Mouse (Mus musculus) heart, embryonic 11.5 days (tissue): ENCODE measurements at regions not wholly inside any gene's neighbourhood (a gene's known extent, or its start where the extent isn't known, plus 50 kb on each side); places are given as distances from the start of the nearest gene placed in this dataset.
A peak's percentile ranks its signal among the peaks of the same experiment; 100 is the strongest.

Experiments used
- ATAC-seq: fragments of 200-750 bp; cut with Nextera tagmentation; replicated peaks from 2 replicates; pipeline ENCODE4 v1.8.0; 2017; ENCODE audit warnings: moderate library complexity; ENCODE audit not compliant: insufficient number of reproducible peaks, low FRiP score, low TSS enrichment
- H3K27ac ChIP-seq: fragments of 300-500 bp; sonication (generic); 2 replicates; pipeline ENCODE4 v1.5.1; 2014; ENCODE audit warnings: mild to moderate bottlenecking, low read depth, low read length
- H3K27me3 ChIP-seq: fragments of 300-500 bp; sonication (generic); 2 replicates; pipeline ENCODE4 v1.6.1; 2014; ENCODE audit warnings: mild to moderate bottlenecking, low read length, mixed read lengths; ENCODE audit not compliant: control insufficient read depth, insufficient read depth
- H3K36me3 ChIP-seq: fragments of 300-500 bp; sonication (generic); 2 replicates; pipeline ENCODE4 v1.6.1; 2014; ENCODE audit warnings: mild to moderate bottlenecking, low read length, moderate library complexity, mixed read lengths; ENCODE audit not compliant: control insufficient read depth, insufficient read depth
- H3K4me1 ChIP-seq: fragments of 300-500 bp; sonication (generic); 2 replicates; pipeline ENCODE4 v1.6.1; 2014; ENCODE audit warnings: low read length; ENCODE audit not compliant: control insufficient read depth, insufficient read depth
- H3K4me2 ChIP-seq: fragments of 300-500 bp; sonication (generic); 2 replicates; pipeline ENCODE4 v1.6.1; 2014; ENCODE audit warnings: mild to moderate bottlenecking, moderate library complexity
- H3K4me3 ChIP-seq: fragments of 300-500 bp; sonication (generic); 2 replicates; pipeline ENCODE4 v1.5.1; 2014; ENCODE audit warnings: low read depth, low read length
- H3K9ac ChIP-seq: fragments of 300-500 bp; sonication (generic); 2 replicates; pipeline ENCODE4 v1.6.1; 2014; ENCODE audit warnings: mild to moderate bottlenecking, low read depth, low read length, moderate library complexity
- H3K9me3 ChIP-seq: fragments of 300-500 bp; sonication (generic); replicated peaks from 2 replicates; pipeline ENCODE4 v1.6.1; 2016; ENCODE audit warnings: low read length; ENCODE audit not compliant: control insufficient read depth
- WGBS: fragments of 180-500 bp; shearing (Covaris S2); extraction: QIAGEN DNeasy Blood & Tissue Kit; methylation state at CpG from one replicate; pipeline ENCODE4 v1.1.7; 2014; ENCODE audit not compliant: insufficient replicate concordance; 5-methylcytosine and 5-hydroxymethylcytosine counted together

DNA sequence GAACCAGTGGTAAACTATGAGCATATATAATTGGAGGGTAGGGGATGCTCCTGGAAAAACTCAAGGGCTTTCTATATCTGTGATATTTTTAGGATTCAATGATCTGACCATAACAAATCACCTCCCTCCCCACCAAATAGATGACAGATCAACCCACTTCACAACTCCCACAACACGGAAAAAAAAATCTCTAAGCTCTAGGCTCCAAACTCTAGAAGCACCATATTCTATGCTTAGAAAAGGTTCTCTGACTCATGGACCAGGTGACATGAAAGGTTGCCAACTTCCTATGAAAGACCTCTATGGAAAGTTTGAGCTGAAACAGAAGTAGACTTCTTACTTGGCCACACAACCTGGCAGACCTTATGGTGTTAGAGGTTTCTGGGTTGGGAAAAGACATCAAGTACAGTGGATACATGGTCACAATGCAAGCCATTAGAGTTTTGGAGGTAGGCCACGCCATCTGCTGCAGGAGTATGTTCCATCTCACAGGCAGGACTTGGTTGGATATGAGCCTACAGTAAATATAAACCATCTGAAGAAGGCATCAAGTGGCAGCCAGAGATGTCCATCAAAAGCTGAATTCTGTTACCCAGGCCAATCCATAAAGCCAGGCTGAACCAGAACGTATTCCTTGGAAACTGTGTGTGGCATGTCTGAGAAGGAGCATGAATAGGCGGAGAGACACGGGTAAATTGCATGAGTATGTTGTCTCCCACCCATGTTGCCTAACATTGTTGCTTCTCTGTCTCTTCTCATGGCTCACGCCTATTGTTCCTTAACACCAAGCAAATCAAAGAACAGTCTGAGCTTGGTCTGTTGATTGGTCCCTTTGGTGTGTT lies 257.2 kb downstream of the Gm9195 start:
- Histone ChIP-seq H3K27ac (no peak overlapping the region), H3K9me3 (no peaks in the 10 kb centered on the region), H3K9ac (no peak overlapping the region), H3K27me3 (no peaks in the 10 kb centered on the region), H3K36me3 (no peaks in the 10 kb centered on the region), H3K4me2 (no peak overlapping the region), H3K4me3 (no peak overlapping the region), H3K4me1 (no peaks in the 10 kb centered on the region)
- ATAC-seq: no peak
- WGBS: 78% methylated on average over 6 of the region's 6 CpGs

DNA sequence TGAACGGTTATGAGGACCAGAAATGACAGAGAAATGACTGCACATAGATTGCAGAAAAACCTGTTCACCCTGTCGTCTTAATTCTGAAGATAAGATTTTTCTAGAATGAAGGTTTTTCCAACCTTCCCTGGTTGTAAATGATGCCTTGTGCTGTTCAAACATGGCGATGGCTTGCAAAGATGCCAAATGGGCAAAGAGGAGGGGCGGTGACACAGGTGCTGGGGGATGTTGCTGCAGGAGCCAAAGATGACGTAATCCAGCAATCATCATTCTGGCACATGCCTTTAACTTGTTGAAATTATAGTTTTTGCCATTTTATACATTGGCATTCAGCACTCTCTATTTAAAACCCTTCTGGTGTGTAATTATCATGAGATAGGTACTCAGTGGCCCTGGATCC lies 263.8 kb downstream of the Gm9195 start:
- Histone ChIP-seq H3K4me1 (no peaks in the 10 kb centered on the region), H3K27me3 (no peaks in the 10 kb centered on the region), H3K27ac (no peak overlapping the region), H3K9me3 (no peaks in the 10 kb centered on the region), H3K4me2 (no peak overlapping the region), H3K36me3 (no peaks in the 10 kb centered on the region), H3K9ac (no peak overlapping the region), H3K4me3 (no peak overlapping the region)
- WGBS: 67% methylated on average over 5 of the region's 5 CpGs
- no peak for ATAC-seq

DNA sequence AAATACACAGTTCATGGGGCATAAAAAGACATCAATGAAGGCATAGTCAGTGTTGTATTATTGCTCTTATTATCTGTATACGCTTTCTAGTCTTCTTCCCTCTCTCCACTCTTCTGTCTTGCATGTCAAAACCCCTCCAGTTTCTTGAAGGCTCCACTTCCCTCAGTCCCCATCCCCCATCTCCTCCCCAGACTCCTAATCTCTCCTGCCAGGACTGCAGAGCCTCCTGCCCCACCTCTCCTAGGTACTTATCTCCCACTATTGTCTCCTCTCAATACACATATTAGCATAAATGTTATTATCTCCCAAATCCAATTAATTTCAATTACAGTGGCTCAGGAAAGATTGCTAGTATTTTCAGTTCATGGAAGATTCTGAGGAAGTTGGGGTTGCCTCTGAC lies 264.2 kb downstream of the Gm9195 start:
- 52% methylated on average over 1 of the region's 1 CpGs for WGBS
- no peak; the same call in 1 of the 2 replicates for ATAC-seq
- Histone ChIP-seq H3K27me3 (no peaks in the 10 kb centered on the region), H3K27ac (no peak overlapping the region), H3K9ac (no peak overlapping the region), H3K4me1 (no peaks in the 10 kb centered on the region), H3K4me2 (no peak overlapping the region), H3K36me3 (no peaks in the 10 kb centered on the region), H3K9me3 (no peaks in the 10 kb centered on the region), H3K4me3 (no peak overlapping the region)

DNA sequence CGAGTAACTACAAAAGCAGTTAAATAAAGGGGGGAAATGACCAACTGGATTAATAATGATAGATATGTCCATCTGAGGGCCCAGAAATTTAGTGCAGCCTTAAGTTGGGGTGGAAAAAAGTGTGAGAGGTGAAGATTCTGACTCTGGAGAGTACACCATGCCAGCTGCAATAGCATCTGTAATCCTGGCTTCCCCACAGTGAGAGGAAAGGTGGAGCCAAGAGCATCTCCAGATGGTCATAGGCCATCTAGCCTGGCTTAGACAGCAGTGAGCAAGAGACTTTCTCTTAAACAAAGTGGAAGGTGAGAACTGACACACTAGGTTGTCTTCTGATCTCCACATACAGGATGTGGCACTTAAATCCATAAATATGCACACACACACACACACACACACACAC lies 264.7 kb downstream of the Gm9195 start:
- ATAC-seq: no peak
- H3K9me3 ChIP-seq: no peaks in the 10 kb centered on the region
- H3K4me2 ChIP-seq: no peak overlapping the region
- H3K27ac ChIP-seq: no peak overlapping the region
- no peak overlapping the region for H3K9ac ChIP-seq
- 51% methylated on average over 1 of the region's 1 CpGs for WGBS
- H3K4me1 ChIP-seq: no peaks in the 10 kb centered on the region
- no peaks in the 10 kb centered on the region for H3K27me3 ChIP-seq
- H3K4me3 ChIP-seq: no peak overlapping the region
- no peaks in the 10 kb centered on the region for H3K36me3 ChIP-seq

DNA sequence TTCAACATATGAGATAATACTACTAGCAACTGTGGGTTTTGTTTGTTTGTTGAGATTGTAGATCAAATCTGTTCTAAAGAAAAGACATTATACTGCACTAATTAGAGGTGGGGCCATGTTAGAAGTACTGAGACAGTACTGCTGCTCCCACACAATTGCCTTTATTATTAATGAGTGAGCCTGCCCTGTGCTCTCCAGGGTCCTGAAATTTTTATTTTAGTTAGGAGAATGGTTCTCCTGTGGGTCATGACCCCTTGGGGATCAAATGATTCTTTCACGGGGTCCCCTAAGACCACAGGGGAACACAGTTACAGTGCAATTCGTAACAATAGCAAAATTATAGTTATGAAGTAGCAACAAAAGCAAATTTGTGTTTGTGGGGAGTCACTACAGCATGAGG lies 268.8 kb downstream of the Gm9195 start:
- no peaks in the 10 kb centered on the region for H3K9me3 ChIP-seq
- 47% methylated on average over 2 of the region's 2 CpGs for WGBS
- H3K36me3 ChIP-seq: no peaks in the 10 kb centered on the region
- no peaks in the 10 kb centered on the region for H3K4me1 ChIP-seq
- H3K4me3 ChIP-seq: no peak overlapping the region
- no peak overlapping the region for H3K9ac ChIP-seq
- H3K27ac ChIP-seq: no peak overlapping the region
- no peaks in the 10 kb centered on the region for H3K27me3 ChIP-seq
- no peak overlapping the region for H3K4me2 ChIP-seq
- no peak for ATAC-seq

DNA sequence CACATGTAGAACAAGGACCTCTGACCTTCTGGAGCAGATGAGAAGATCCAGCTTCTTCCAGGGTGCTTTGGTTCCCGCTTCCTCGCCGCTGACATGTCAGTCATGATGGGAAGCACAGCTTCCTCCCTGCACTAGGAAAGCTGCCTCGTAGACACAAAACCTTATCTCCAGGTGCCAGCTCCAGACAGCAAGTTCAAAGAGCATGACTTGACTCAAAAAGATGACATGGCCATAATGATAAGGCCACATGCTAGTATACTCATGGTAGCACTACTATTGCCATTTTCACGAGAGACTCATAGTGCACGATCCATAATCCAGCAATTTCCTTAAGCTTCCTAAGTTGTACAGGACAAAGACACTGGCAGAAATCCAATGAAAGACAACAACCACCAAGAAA lies 272.1 kb downstream of the Gm9195 start:
- Histone ChIP-seq H3K9me3 (no peaks in the 10 kb centered on the region), H3K27ac (no peak overlapping the region), H3K4me3 (no peak overlapping the region), H3K4me1 (no peaks in the 10 kb centered on the region), H3K4me2 (no peak overlapping the region), H3K9ac (no peak overlapping the region), H3K36me3 (no peaks in the 10 kb centered on the region), H3K27me3 (no peaks in the 10 kb centered on the region)
- 73% methylated on average over 6 of the region's 6 CpGs for WGBS
- ATAC-seq: peak; percentile 86

DNA sequence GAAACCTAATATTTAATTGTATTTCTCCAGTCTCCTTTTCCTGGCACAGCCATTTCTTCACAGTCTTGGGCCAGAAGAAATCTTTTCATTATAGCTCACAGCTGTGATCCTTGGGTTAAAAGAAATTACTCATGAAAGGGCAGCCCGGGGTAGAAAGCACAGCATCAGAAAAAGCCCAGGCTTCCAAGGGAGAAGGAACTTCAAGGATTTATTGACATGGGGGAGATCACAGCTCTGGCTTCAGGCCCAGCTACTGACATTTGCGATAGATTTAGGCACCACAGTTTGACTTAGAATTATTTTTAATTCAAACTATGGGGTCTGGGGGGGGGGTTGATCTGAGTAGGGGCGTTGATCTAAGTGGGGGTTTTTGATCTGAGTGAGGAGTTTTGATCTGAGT lies 291.3 kb downstream of the Gm9195 start:
- Histone ChIP-seq H3K4me3 (no peak overlapping the region), H3K4me1 (no peaks in the 10 kb centered on the region), H3K27me3 (no peaks in the 10 kb centered on the region), H3K9ac (no peak overlapping the region), H3K9me3 (no peaks in the 10 kb centered on the region), H3K27ac (no peak overlapping the region), H3K36me3 (no peaks in the 10 kb centered on the region), H3K4me2 (no peak overlapping the region)
- 77% methylated on average over 3 of the region's 3 CpGs for WGBS
- no peak for ATAC-seq

DNA sequence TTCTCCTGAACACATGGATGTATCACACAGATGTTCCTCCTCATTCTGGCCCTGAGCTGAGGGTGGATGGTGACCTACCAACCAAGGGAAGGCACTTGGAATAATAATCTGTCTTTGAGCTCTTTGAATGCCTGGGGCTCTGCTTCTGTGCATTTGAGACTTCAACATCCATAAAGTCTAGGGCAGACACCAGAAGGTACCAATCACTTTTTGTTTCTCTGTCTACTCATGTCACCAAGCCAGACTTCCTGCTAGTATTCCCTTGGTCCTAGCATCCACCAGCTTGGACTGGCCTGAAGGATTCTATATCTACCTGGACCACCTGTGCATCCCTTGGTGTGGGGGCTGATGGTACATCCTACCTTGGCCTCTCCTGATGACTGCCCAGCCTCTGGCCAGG lies 291.7 kb downstream of the Gm9195 start:
- H3K9me3 ChIP-seq: no peaks in the 10 kb centered on the region
- no peaks in the 10 kb centered on the region for H3K4me1 ChIP-seq
- no peaks in the 10 kb centered on the region for H3K36me3 ChIP-seq
- no peak overlapping the region for H3K4me3 ChIP-seq
- H3K9ac ChIP-seq: no peak overlapping the region
- H3K27ac ChIP-seq: no peak overlapping the region
- H3K27me3 ChIP-seq: no peaks in the 10 kb centered on the region
- no peak for ATAC-seq
- no peak overlapping the region for H3K4me2 ChIP-seq

DNA sequence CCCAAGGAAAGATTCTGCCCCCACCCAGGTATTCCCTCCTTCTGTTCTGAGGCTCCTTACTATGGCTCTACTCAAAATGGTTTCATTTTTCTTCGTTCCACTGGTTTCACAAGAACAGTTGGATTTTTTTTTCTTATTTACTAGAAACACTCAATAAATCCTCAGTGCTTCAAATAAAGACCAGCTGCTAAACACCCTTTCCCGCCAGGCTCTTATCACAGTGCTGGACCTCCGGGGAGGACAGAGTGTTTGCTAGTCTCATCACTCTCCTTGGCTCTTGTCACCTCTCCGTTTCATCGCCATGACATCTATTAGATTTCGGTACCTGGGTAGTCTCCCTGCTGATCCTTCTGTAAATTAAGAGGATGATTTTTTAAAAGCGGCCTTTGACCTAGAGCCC lies 293.7 kb downstream of the Gm9195 start:
- Histone ChIP-seq H3K36me3 (no peaks in the 10 kb centered on the region), H3K27me3 (no peaks in the 10 kb centered on the region), H3K9ac (no peak overlapping the region), H3K4me1 (no peaks in the 10 kb centered on the region), H3K9me3 (no peaks in the 10 kb centered on the region), H3K4me2 (no peak overlapping the region), H3K4me3 (no peak overlapping the region), H3K27ac (no peak overlapping the region)
- 27% methylated on average over 7 of the region's 7 CpGs for WGBS
- no peak for ATAC-seq
